Mouse (Mus musculus) midbrain, embryonic 13.5 days (tissue): ENCODE measurements around the gene Mapk6. TPM values are rescaled to one million over a fixed set of nuclear protein-coding genes. Genes with fewer than 3 reads are reported as not detected.
A peak's percentile ranks its signal among the peaks of the same experiment; 100 is the strongest.

Source experiments
- ATAC-seq: fragments of 200-750 bp; cut with Nextera tagmentation; 2 replicates; pipeline ENCODE4 v1.8.0; 2017; ENCODE audit warnings: mild to moderate bottlenecking, moderate TSS enrichment, moderate library complexity
- H3K27ac ChIP-seq: fragments of 300-500 bp; sonication (generic); 2 replicates; pipeline ENCODE4 v1.5.1; 2015; ENCODE audit warnings: inconsistent platforms, mild to moderate bottlenecking, moderate library complexity
- H3K27me3 ChIP-seq: fragments of 300-500 bp; sonication (generic); 2 replicates; pipeline ENCODE4 v1.6.1; 2015; ENCODE audit warnings: mild to moderate bottlenecking, inconsistent platforms
- H3K36me3 ChIP-seq: fragments of 300-500 bp; sonication (generic); 2 replicates; pipeline ENCODE4 v1.6.1; 2015; ENCODE audit warnings: mild to moderate bottlenecking, inconsistent platforms
- H3K4me1 ChIP-seq: fragments of 300-500 bp; sonication (generic); replicated peaks from 2 replicates; pipeline ENCODE4 v1.6.1; 2015; ENCODE audit warnings: inconsistent platforms
- H3K4me2 ChIP-seq: fragments of 300-500 bp; sonication (generic); replicated peaks from 2 replicates; pipeline ENCODE4 v1.6.1; 2015; ENCODE audit warnings: moderate library complexity, mild to moderate bottlenecking, inconsistent platforms
- H3K4me3 ChIP-seq: fragments of 300-500 bp; sonication (generic); replicated peaks from 2 replicates; pipeline ENCODE4 v1.5.1; 2015; ENCODE audit warnings: mild to moderate bottlenecking, inconsistent platforms
- H3K9ac ChIP-seq: fragments of 300-500 bp; sonication (generic); replicated peaks from 2 replicates; pipeline ENCODE4 v1.6.1; 2015; ENCODE audit warnings: mild to moderate bottlenecking, inconsistent platforms
- H3K9me3 ChIP-seq: fragments of 300-500 bp; sonication (generic); 2 replicates; pipeline ENCODE4 v1.6.1; 2016; ENCODE audit warnings: mild to moderate bottlenecking, inconsistent platforms
- whole genome bisulfite sequencing: fragments of 180-500 bp; shearing (Covaris S2); methylation state at CpG from one replicate; pipeline ENCODE4 v1.1.7; 2015; 5-methylcytosine and 5-hydroxymethylcytosine counted together
- polyA plus RNA-seq: library from polyadenylated mRNA; unstranded; fragments of >200 nt; fragmentation: Nextera tagmentation; extraction: Ambion mirVana; gene quantifications from 2 replicates; pipeline ENCODE4 v1.2.1, GENCODE M21; 2015

Mapk6 gene
- polyA plus RNA-seq, 1 experiment from 2014 or later: 196 TPM

DNA sequence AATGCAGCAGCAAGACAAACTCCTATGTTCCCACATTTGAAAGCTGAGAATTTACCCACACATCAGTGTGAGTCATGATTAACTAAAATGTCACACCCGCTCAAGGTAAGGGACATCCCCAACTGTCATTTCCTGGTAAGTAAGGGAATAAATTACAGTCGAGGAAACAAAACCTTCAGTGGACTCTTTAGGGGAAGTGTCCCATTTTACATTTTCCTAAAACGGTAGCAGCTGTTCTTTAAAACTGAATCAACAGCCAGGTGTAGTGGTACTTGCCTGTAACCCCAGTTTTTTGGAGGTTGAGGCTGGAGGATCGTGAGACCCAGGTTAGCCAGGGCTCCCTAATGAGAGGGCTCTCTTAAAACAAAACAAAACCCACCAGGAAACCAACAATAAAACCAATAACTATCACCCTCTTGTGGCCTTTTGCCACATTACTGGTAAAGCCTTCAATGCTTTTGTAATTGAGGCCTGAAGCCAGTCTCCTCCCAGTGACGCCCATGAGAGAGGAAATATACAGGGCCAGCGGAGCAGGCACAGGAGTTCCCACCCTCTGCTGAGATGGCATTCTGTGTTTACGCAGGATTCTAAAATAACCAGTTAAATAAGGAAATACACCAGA lies 24.5 kb upstream of the Mapk6 start:
- ATAC-seq: peak; percentile 43; the same call in 1 of the 2 replicates

GRCm38 (mm10) chr9:75432694-75433093 lies 22.9 kb upstream of the Mapk6 start:
- 78% methylated on average over 3 of the region's 3 CpGs for WGBS
- Histone ChIP-seq H3K4me1 (peaks cover 7% of the 10 kb centered on the region; the same call in 1 of the 2 replicates), H3K4me3 (no peak overlapping the region), H3K36me3 (no peaks in the 10 kb centered on the region), H3K27ac (no peak overlapping the region), H3K9ac (no peak overlapping the region), H3K4me2 (no peak overlapping the region), H3K9me3 (no peaks in the 10 kb centered on the region), H3K27me3 (no peaks in the 10 kb centered on the region)
- no peak for ATAC-seq

More for the DNA sequence above, 24.5 kb upstream of the Mapk6 start:
- Histone ChIP-seq H3K27ac (no peak overlapping the region), H3K9ac (no peak overlapping the region), H3K36me3 (no peaks in the 10 kb centered on the region), H3K27me3 (no peaks in the 10 kb centered on the region), H3K4me3 (no peak overlapping the region), H3K4me2 (no peak overlapping the region), H3K9me3 (no peaks in the 10 kb centered on the region), H3K4me1 (peaks cover 7% of the 10 kb centered on the region; the same call in 1 of the 2 replicates)
- WGBS: 50% methylated on average over 7 of the region's 7 CpGs

DNA sequence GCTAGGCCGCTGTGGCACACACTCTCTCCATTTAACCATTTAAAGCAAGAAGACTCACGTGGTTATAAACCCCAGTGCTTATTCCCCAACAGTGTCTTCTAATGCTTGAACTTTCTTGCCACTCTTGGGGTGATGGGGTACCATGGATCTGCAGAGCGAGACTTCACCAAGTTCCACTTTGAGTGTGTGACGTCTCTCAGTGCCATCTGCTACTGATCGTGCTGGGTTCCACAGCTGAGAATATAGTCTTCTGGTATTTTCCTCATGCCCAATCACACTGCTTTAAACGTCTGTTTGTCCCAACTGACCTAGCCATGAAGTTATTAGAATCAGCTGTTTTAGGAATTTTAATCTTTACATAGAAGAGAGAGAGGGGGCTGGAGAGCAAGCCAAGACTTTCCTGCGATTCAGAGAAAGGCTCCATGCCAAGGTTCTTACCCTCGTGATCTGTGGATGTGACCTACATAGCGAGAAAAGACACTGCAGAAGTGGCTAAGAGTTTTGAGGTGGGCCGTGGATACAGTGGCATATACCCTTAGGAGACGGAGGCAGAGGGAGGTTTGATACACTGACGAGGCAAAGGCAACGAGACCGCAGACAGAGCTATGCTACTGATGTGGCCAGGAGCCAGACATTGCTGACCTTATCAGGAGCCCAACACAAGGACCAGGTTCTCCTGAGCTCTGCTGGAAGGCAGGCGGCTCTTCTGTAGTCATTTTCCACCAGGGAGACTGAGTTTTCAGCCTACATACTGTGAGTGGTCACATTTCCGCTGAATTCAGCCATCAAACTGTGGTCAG lies 21.2 kb upstream of the Mapk6 start:
- H3K36me3 ChIP-seq: no peaks in the 10 kb centered on the region
- H3K27me3 ChIP-seq: no peaks in the 10 kb centered on the region
- no peak overlapping the region for H3K27ac ChIP-seq
- ATAC-seq: no peak
- WGBS: 74% methylated on average over 16 of the region's 16 CpGs
- H3K9ac ChIP-seq: no peak overlapping the region
- H3K9me3 ChIP-seq: no peaks in the 10 kb centered on the region
- H3K4me3 ChIP-seq: no peak overlapping the region
- peaks cover 6% of the 10 kb centered on the region; the same call in 1 of the 2 replicates for H3K4me1 ChIP-seq
- no peak overlapping the region for H3K4me2 ChIP-seq

GRCm38 (mm10) chr9:75429657-75430056 lies 19.9 kb upstream of the Mapk6 start:
- 75% methylated on average over 1 of the region's 1 CpGs for WGBS
- Histone ChIP-seq H3K9me3 (no peaks in the 10 kb centered on the region), H3K4me1 (0 out of 2 replicates have a peak, but pooled peaks cover 3% of the 10 kb centered on the region), H3K9ac (no peak overlapping the region), H3K36me3 (no peaks in the 10 kb centered on the region), H3K27ac (no peak overlapping the region), H3K4me2 (no peak overlapping the region), H3K27me3 (no peaks in the 10 kb centered on the region), H3K4me3 (no peak overlapping the region)
- no peak for ATAC-seq

GRCm38 (mm10) chr9:75429040-75429439 lies 19.2 kb upstream of the Mapk6 start:
- Histone ChIP-seq H3K4me1 (0 out of 2 replicates have a peak, but pooled peaks cover 3% of the 10 kb centered on the region), H3K27me3 (no peaks in the 10 kb centered on the region), H3K9ac (no peak overlapping the region), H3K9me3 (no peaks in the 10 kb centered on the region), H3K4me3 (no peak overlapping the region), H3K27ac (no peak overlapping the region), H3K36me3 (no peaks in the 10 kb centered on the region), H3K4me2 (no peak overlapping the region)
- no peak for ATAC-seq
- WGBS: 99% methylated on average over 2 of the region's 2 CpGs

DNA sequence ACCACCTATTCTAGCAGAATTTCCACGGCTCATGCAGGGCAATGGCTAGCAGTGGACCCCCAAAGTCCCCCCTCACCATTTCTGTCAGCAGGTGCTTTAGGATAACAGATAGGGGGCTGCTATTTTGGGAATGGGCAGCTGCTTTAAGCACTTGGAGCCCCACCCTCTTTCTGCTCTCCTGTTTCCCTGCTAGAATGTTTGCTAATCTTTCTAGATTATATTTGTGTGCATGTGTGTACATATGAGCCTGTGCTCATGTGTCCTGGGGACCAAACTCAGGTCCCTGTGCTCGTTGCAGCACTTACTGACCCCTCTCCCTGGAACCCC lies 18.4 kb upstream of the Mapk6 start:
- no peaks in the 10 kb centered on the region for H3K27me3 ChIP-seq
- H3K36me3 ChIP-seq: no peaks in the 10 kb centered on the region
- H3K4me3 ChIP-seq: no peak overlapping the region
- no peak overlapping the region for H3K9ac ChIP-seq
- 69% methylated on average over 2 of the region's 2 CpGs for WGBS
- ATAC-seq: no peak
- H3K27ac ChIP-seq: no peak overlapping the region
- H3K4me1 ChIP-seq: 0 out of 2 replicates have a peak, but pooled peaks cover 3% of the 10 kb centered on the region
- no peaks in the 10 kb centered on the region for H3K9me3 ChIP-seq
- H3K4me2 ChIP-seq: no peak overlapping the region

DNA sequence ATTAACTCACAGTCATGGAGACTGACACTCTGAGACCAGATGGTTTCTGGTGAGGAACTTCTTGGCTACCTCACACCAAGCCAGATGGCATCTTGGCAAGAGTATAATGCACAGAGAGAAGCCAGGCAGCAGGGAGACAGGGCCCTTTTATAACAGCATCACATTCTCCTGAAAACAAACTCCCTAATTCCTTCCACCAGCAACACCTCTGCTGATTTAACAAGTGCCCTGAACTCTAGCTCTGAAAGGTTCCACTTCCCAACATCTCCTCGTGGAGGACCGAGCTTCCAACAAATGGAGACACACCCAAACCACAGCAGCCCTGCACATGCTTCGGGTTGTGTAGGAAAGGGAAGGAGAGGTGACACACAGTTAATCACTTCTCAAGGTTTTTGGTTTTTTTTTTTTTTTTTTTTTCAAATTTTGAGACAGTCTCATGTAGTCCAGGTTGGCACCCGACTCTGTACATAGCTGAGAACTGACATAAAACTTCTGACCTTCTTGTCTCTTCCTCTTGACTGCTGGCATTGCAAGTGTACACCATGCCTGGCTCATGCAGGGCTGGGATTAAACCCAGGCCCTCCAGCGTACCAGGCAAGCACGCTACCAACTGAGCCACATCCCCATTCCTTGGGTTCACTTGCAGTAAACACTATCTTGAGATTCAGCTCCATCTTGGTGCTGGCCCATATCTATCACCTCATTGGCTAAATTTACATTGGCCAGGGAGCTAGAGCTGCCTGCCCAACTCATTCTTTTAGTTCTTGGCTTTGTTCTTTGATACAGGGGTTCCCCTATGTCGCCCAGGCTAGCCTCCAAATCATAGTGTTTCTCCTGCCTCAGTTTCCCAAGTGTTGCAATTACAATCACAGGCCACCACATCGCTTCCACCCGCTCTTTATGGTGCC lies 17.8 kb upstream of the Mapk6 start:
- Histone ChIP-seq H3K9me3 (no peaks in the 10 kb centered on the region), H3K4me2 (no peak overlapping the region), H3K4me1 (0 out of 2 replicates have a peak, but pooled peaks cover 1% of the 10 kb centered on the region), H3K27ac (no peak overlapping the region), H3K4me3 (no peak overlapping the region), H3K9ac (no peak overlapping the region), H3K36me3 (no peaks in the 10 kb centered on the region), H3K27me3 (no peaks in the 10 kb centered on the region)
- ATAC-seq: no peak
- 87% methylated on average over 9 of the region's 9 CpGs for WGBS

DNA sequence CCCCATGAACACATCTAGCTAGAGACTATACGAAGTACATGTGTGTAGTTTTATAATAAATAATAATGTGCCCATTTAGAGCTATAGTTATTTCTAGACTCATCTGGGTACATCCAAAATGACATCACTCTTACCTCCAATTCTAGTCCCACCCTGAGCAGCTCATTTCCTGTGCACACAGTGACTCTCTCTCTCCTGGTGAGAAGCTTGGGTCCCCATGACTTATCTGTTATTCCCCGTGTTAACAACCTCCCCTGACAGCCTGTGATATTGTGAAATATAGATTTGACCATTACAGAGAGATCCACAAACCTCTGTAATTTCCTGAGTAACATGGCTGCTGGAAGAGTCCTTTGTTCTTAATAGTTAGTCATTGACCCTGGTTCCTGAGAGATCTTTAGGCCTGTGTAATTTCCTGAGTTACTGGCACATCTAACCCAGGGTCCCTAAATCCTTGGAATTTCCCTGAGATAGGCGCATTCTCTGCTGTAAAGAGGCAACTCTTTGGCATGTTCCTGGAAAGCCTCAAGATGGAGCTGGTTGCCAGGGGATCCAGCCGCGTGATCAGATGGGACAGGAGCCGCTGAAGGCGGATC lies 16.1 kb upstream of the Mapk6 start:
- H3K27ac ChIP-seq: no peak overlapping the region
- 83% methylated on average over 7 of the region's 7 CpGs for WGBS
- no peak overlapping the region for H3K9ac ChIP-seq
- no peaks in the 10 kb centered on the region for H3K27me3 ChIP-seq
- no peak for ATAC-seq
- H3K4me1 ChIP-seq: no peaks in the 10 kb centered on the region
- no peaks in the 10 kb centered on the region for H3K9me3 ChIP-seq
- no peak overlapping the region for H3K4me3 ChIP-seq
- no peaks in the 10 kb centered on the region for H3K36me3 ChIP-seq
- H3K4me2 ChIP-seq: no peak overlapping the region

DNA sequence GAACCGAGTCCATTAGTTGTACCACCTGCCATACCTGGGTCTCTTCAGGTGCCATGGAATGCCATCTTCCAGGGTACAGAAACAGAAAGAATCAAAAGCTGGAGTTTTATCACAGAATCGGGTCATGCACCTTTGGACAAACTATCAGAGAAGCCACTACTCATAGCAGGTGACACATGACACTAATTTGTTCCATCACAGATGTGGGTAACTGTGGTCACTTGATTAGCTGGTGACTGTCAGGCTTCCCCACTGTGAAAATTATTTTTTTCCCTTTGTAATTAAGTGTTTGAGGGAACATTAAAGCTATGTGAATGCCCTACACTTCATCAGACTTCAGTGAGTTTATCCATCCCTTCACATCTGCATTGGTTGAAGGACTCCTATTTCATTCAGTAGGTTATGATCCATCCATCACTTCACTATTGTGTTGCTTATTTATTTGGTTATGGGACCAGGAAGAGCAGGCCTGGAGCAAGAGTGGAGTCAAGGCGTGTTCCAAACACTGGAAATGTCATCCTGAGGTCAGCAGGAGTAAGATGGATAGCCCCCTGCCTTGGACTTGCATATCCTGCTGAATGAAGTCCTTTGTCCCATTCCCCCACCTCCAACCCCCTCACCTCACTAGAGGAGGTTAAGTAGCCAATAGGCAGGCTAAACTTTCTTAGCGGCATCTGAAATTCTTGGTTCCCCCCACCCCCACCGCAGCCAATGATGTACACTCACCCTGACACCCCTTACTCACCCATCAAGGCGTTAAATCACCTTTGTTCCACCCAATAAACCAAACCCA lies 14.7 kb upstream of the Mapk6 start:
- 82% methylated on average over 6 of the region's 6 CpGs for WGBS

GRCm38 (mm10) chr9:75423683-75424082 lies 13.9 kb upstream of the Mapk6 start:
- Histone ChIP-seq H3K9me3 (no peaks in the 10 kb centered on the region), H3K4me1 (no peaks in the 10 kb centered on the region), H3K27me3 (no peaks in the 10 kb centered on the region), H3K36me3 (no peaks in the 10 kb centered on the region), H3K27ac (no peak overlapping the region), H3K4me3 (no peak overlapping the region), H3K9ac (no peak overlapping the region), H3K4me2 (no peak overlapping the region)
- ATAC-seq: no peak
- WGBS: 82% methylated on average over 5 of the region's 5 CpGs

More for the DNA sequence above, 14.7 kb upstream of the Mapk6 start:
- Histone ChIP-seq H3K4me2 (no peak overlapping the region), H3K4me3 (no peak overlapping the region), H3K36me3 (no peaks in the 10 kb centered on the region), H3K27me3 (no peaks in the 10 kb centered on the region), H3K4me1 (no peaks in the 10 kb centered on the region), H3K9me3 (no peaks in the 10 kb centered on the region), H3K27ac (no peak overlapping the region), H3K9ac (no peak overlapping the region)
- no peak for ATAC-seq

DNA sequence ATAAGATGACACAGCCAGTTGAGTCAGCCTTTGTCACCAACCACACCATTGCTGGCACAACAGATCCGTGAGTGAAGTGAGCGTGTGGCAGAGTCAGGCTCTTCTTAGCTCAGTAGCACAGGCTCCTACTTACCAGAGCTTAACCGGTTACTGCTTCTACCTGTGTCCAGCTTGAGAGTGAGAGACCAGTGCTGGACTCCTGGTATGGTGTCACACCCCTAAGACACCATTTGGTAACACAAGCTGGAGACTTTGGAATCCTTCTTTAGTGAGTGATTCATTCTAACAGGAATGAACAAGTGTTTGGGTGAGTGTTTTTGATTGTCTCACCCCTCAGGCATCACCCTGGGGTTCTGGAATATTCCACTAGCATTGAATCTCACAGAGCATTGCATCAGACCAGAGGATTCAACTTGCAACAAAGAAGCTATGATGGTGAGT lies 12.5 kb upstream of the Mapk6 start:
- ATAC-seq: no peak
- no peaks in the 10 kb centered on the region for H3K9me3 ChIP-seq
- no peak overlapping the region for H3K4me3 ChIP-seq
- no peaks in the 10 kb centered on the region for H3K27me3 ChIP-seq
- WGBS: 93% methylated on average over 3 of the region's 3 CpGs
- H3K36me3 ChIP-seq: no peaks in the 10 kb centered on the region
- no peak overlapping the region for H3K27ac ChIP-seq
- no peaks in the 10 kb centered on the region for H3K4me1 ChIP-seq
- no peak overlapping the region for H3K9ac ChIP-seq
- no peak overlapping the region for H3K4me2 ChIP-seq
